Mouse (Mus musculus): ENCODE data around the gene Spata31d1b. TPM values are rescaled to one million over a fixed set of nuclear protein-coding genes. Genes with fewer than 3 reads are reported as not detected.
"Not testable (repeated sequence)": the region's sequence is repeated elsewhere in the genome, so short reads cannot be mapped to it uniquely, and the experiment has no call there.

Gene Spata31d1b
- polyA plus RNA-seq (2014; fragmentation: Nextera tagmentation; extraction: Ambion mirVana): not detected in 2 replicates

GRCm38 (mm10) chr13:59711984-59712383 is at the start of gene Spata31d1b:
TSS of gene Spata31d1b (plus strand) at chr13:59712284.
- not testable (repeated sequence) for H3K4me2 ChIP-seq (ENCODE audit: low read depth, low read length, severe bottlenecking); DNase-seq (ENCODE audit: low spot score)
- WGBS: 74% methylated on average over 3 of the region's 3 CpGs

DNA sequence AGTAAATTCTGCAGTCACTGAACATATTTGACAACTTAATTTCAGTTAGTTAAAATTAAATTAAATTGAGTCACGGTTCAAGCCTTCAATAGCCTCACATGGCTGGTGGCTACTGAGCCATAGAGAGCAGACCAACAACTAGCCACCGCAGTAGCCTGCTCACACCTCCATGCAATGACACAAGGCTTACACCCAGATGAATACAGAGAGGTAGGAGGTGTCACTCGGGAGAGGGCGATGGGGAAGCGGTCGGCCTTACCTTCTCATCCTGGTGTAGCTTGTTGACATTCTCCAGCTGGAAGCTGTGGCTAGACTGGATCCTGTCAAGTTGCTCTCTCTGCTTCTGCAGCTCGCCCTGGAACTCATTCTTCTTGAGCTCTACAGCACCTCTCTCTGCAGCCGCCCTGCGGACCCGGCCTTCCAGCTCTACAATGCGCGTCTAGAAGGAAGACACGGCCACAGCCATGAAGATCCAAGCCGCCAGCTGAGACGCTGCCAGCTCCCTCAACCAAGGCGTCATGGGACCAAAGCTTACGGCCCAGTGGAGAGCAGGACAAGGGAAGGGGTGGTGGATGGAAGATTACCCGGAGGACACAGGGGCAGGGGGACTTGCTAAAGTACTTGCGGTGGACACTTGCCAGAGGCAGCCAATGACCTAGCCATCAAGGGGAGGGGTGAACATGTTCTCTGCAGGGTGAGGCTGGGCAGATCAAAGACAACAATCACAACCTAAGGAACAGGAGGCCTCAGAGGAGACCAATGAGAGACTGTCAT is 48.0 kb upstream of the Spata31d1b start:
- peaks cover 17% of the 10 kb centered on the region for H3K36me3 ChIP-seq (ENCODE audit: control insufficient read depth, insufficient read depth, low read length)

More at GRCm38 (mm10) chr13:59711984-59712383, at the start of gene Spata31d1b:
- not testable (repeated sequence) for H3K4me1 ChIP-seq (replicated peaks; ENCODE audit: control insufficient read depth, insufficient read depth, low read length); H3K27ac ChIP-seq (ENCODE audit: low read depth, low read length); H3K27me3 ChIP-seq (ENCODE audit: control insufficient read depth, insufficient read depth, low read length); H3K9me3 ChIP-seq (ENCODE audit: control insufficient read depth, low read length); H3K36me3 ChIP-seq (ENCODE audit: control insufficient read depth, insufficient read depth, low read length); H3K4me3 ChIP-seq (ENCODE audit: low read depth, low read length); H3K9ac ChIP-seq (ENCODE audit: low read length); ATAC-seq (replicated peaks; ENCODE audit: low FRiP score)

DNA sequence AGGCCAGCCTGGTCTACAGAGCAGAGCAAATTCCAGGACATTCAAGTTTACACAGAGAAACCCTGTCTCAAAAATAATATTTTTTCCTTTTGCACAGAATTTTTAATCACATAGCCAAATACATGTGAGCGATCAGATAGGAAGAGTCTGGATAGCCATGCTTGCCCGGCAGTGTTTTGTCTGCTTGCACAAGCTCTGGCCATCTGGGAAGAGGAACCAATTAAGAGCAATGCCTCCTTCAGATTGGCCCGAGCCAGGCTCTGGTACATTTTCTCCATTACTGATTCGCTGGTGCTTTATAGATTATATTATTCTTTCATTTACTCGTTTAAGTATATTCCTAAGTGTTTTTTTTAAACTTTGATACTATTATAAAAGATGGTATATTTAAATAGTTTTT is 44.3 kb upstream of the Spata31d1b start:
- no peak overlapping the region for H3K27ac ChIP-seq (ENCODE audit: low read depth, low read length)
- ATAC-seq (replicated peaks; ENCODE audit: low FRiP score): no peak
- WGBS: 92% methylated on average over 5 of the region's 5 CpGs
- no peak overlapping the region for H3K9ac ChIP-seq (ENCODE audit: low read length)
- 0 out of 2 replicates have a peak, but pooled peaks cover 4% of the 10 kb centered on the region for H3K4me1 ChIP-seq (replicated peaks; ENCODE audit: control insufficient read depth, insufficient read depth, low read length)
- no peaks in the 10 kb centered on the region for H3K27me3 ChIP-seq (ENCODE audit: control insufficient read depth, insufficient read depth, low read length)
- H3K4me2 ChIP-seq (ENCODE audit: low read depth, low read length, severe bottlenecking): no peak overlapping the region
- no peak for DNase-seq (ENCODE audit: low spot score)
- no peaks in the 10 kb centered on the region for H3K9me3 ChIP-seq (ENCODE audit: control insufficient read depth, low read length)
- H3K4me3 ChIP-seq (ENCODE audit: low read depth, low read length): no peak overlapping the region
- H3K36me3 ChIP-seq (ENCODE audit: control insufficient read depth, insufficient read depth, low read length): peaks cover 13% of the 10 kb centered on the region

More for the DNA sequence above, 48.0 kb upstream of the Spata31d1b start:
- Histone ChIP-seq H3K4me1 (replicated peaks; ENCODE audit: control insufficient read depth, insufficient read depth, low read length) (no peaks in the 10 kb centered on the region), H3K4me3 (ENCODE audit: low read depth, low read length) (no peak overlapping the region), H3K9ac (ENCODE audit: low read length) (no peak overlapping the region), H3K27ac (ENCODE audit: low read depth, low read length) (no peak overlapping the region), H3K9me3 (ENCODE audit: control insufficient read depth, low read length) (no peaks in the 10 kb centered on the region), H3K4me2 (ENCODE audit: low read depth, low read length, severe bottlenecking) (no peak overlapping the region), H3K27me3 (ENCODE audit: control insufficient read depth, insufficient read depth, low read length) (no peaks in the 10 kb centered on the region)
- DNase-seq (ENCODE audit: low spot score) (no peak), ATAC-seq (replicated peaks; ENCODE audit: low FRiP score) (no peak)
- 94% methylated on average over 19 of the region's 19 CpGs for WGBS

GRCm38 (mm10) chr13:59668501-59669093 is 43.5 kb upstream of the Spata31d1b start:
- Histone ChIP-seq H3K4me3 (ENCODE audit: low read depth, low read length) (no peak overlapping the region), H3K36me3 (ENCODE audit: control insufficient read depth, insufficient read depth, low read length) (peaks cover 11% of the 10 kb centered on the region), H3K9ac (ENCODE audit: low read length) (no peak overlapping the region), H3K9me3 (ENCODE audit: control insufficient read depth, low read length) (no peaks in the 10 kb centered on the region), H3K4me1 (replicated peaks; ENCODE audit: control insufficient read depth, insufficient read depth, low read length) (peaks cover 6% of the 10 kb centered on the region), H3K27ac (ENCODE audit: low read depth, low read length) (no peak overlapping the region), H3K27me3 (ENCODE audit: control insufficient read depth, insufficient read depth, low read length) (no peaks in the 10 kb centered on the region), H3K4me2 (ENCODE audit: low read depth, low read length, severe bottlenecking) (no peak overlapping the region)
- WGBS: 85% methylated on average over 11 of the region's 11 CpGs
- ATAC-seq (replicated peaks; ENCODE audit: low FRiP score) (no peak), DNase-seq (ENCODE audit: low spot score) (no peak)

GRCm38 (mm10) chr13:59669946-59670345 is 42.1 kb upstream of the Spata31d1b start:
- DNase-seq (ENCODE audit: low spot score) (no peak), ATAC-seq (replicated peaks; ENCODE audit: low FRiP score) (no peak)
- Histone ChIP-seq H3K9ac (ENCODE audit: low read length) (no peak overlapping the region), H3K9me3 (ENCODE audit: control insufficient read depth, low read length) (no peaks in the 10 kb centered on the region), H3K4me3 (ENCODE audit: low read depth, low read length) (no peak overlapping the region), H3K27me3 (ENCODE audit: control insufficient read depth, insufficient read depth, low read length) (no peaks in the 10 kb centered on the region), H3K27ac (ENCODE audit: low read depth, low read length) (no peak overlapping the region), H3K4me1 (replicated peaks; ENCODE audit: control insufficient read depth, insufficient read depth, low read length) (peaks cover 8% of the 10 kb centered on the region), H3K4me2 (ENCODE audit: low read depth, low read length, severe bottlenecking) (no peak overlapping the region), H3K36me3 (ENCODE audit: control insufficient read depth, insufficient read depth, low read length) (peaks cover 5% of the 10 kb centered on the region)
- WGBS: 93% methylated on average over 10 of the region's 10 CpGs

DNA sequence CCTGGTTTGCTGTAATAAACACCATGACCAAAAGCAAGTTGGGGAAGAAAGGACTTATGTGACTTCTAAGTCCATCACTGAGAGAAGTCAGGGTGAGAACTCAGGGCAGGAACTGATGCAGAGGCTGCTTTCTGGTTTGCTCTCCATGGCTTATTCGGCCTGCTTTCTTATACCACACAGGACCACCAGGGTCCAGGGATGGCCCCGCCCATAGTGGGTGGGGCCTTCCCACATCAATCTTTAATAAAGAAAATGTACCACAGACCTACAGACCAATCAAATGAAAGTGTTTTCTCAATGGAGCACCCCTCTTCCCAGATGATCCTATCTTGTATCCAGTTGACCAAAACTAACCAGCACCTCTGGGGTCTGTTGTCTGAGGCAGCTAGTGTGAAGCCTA is 40.6 kb upstream of the Spata31d1b start:
- ATAC-seq (replicated peaks; ENCODE audit: low FRiP score) (0 out of 2 replicates have a peak, but pooled peaks have one; percentile 26), DNase-seq (ENCODE audit: low spot score) (no peak)
- Histone ChIP-seq H3K4me3 (ENCODE audit: low read depth, low read length) (no peak overlapping the region), H3K9me3 (ENCODE audit: control insufficient read depth, low read length) (no peaks in the 10 kb centered on the region), H3K4me2 (ENCODE audit: low read depth, low read length, severe bottlenecking) (no peak overlapping the region), H3K27ac (ENCODE audit: low read depth, low read length) (no peak overlapping the region), H3K36me3 (ENCODE audit: control insufficient read depth, insufficient read depth, low read length) (no peaks in the 10 kb centered on the region), H3K9ac (ENCODE audit: low read length) (no peak overlapping the region), H3K4me1 (replicated peaks; ENCODE audit: control insufficient read depth, insufficient read depth, low read length) (peaks cover 8% of the 10 kb centered on the region), H3K27me3 (ENCODE audit: control insufficient read depth, insufficient read depth, low read length) (no peaks in the 10 kb centered on the region)
- 77% methylated on average over 2 of the region's 2 CpGs for WGBS

DNA sequence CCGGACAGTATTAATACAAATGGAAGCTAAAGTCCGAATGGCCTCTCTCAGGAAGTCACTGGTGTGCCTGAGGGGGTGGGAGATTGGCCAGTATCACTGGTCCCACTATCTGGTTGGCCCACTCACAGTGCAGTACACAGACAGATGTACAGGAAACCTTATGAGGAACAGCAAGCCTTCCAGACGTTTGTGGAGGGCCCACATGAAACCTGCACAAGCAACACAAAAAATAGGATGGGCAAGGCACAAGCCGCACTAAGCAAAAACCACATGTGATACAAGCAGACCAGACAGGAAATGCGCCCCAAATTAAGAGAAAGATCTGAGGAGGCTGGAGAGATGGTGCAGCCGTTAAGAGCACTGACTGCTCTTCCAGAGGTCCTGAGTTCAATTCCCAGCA is 39.8 kb upstream of the Spata31d1b start:
- WGBS: 77% methylated on average over 6 of the region's 6 CpGs
- DNase-seq (ENCODE audit: low spot score) (no peak), ATAC-seq (replicated peaks; ENCODE audit: low FRiP score) (no peak)
- H3K36me3 ChIP-seq (ENCODE audit: control insufficient read depth, insufficient read depth, low read length): no peaks in the 10 kb centered on the region
- peak overlapping the region; percentile 21; the same call in 1 of the 2 replicates for H3K27ac ChIP-seq (ENCODE audit: low read depth, low read length)
- H3K4me2 ChIP-seq (ENCODE audit: low read depth, low read length, severe bottlenecking): no peak overlapping the region
- H3K27me3 ChIP-seq (ENCODE audit: control insufficient read depth, insufficient read depth, low read length): no peaks in the 10 kb centered on the region
- H3K9ac ChIP-seq (ENCODE audit: low read length): no peak overlapping the region
- no peak overlapping the region for H3K4me3 ChIP-seq (ENCODE audit: low read depth, low read length)
- H3K9me3 ChIP-seq (ENCODE audit: control insufficient read depth, low read length): no peaks in the 10 kb centered on the region
- peaks cover 8% of the 10 kb centered on the region for H3K4me1 ChIP-seq (replicated peaks; ENCODE audit: control insufficient read depth, insufficient read depth, low read length)

DNA sequence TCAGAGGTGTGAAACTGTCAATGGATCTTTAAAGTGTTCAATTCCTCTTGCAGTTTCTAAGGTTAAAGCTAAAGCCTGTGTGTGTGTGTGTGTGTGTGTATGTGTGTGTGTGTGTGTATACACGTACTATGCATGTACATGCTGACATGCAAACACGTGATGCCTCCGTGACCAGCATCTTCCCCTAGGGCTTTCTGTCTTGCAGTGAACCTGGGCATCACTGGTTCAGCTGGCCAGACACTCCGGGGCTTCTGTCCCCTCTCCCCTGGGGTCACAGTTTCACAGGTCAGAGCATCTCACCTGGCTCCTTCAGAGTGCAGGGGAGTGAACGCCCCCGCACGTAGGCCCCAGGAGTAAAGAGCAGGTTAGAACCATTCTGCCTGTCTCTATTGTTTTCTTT is 38.5 kb upstream of the Spata31d1b start:
- H3K27ac ChIP-seq (ENCODE audit: low read depth, low read length): peak overlapping the region; percentile 87; the same call in 1 of the 2 replicates
- H3K4me1 ChIP-seq (replicated peaks; ENCODE audit: control insufficient read depth, insufficient read depth, low read length): peaks cover 8% of the 10 kb centered on the region
- peak overlapping the region; percentile 93 for H3K9ac ChIP-seq (ENCODE audit: low read length)
- DNase-seq (ENCODE audit: low spot score) (peak; percentile 56), ATAC-seq (replicated peaks; ENCODE audit: low FRiP score) (0 out of 2 replicates have a peak, but pooled peaks have one; percentile 5)
- WGBS: 21% methylated on average over 7 of the region's 7 CpGs
- no peaks in the 10 kb centered on the region for H3K36me3 ChIP-seq (ENCODE audit: control insufficient read depth, insufficient read depth, low read length)
- no peaks in the 10 kb centered on the region for H3K27me3 ChIP-seq (ENCODE audit: control insufficient read depth, insufficient read depth, low read length)
- H3K4me2 ChIP-seq (ENCODE audit: low read depth, low read length, severe bottlenecking): peak overlapping the region; percentile 59
- H3K9me3 ChIP-seq (ENCODE audit: control insufficient read depth, low read length): no peaks in the 10 kb centered on the region
- peak overlapping the region; percentile 72 for H3K4me3 ChIP-seq (ENCODE audit: low read depth, low read length)
